Mouse (Mus musculus) hindlimb bud, embryonic 11.5 days (tissue): ENCODE results near the gene 1700018B08Rik.
A peak's percentile ranks its signal among the peaks of the same experiment; 100 is the strongest.

Experiments
- DNase-seq: peaks from one replicate; pipeline ENCODE4 v3.0.0-alpha.2; 2012; ENCODE audit warnings: low read depth, low spot score; ENCODE audit errors: extremely low spot score

1700018B08Rik gene

GRCm38 (mm10) chr8:121563701-121564100 lies 19.6 kb upstream of the 1700018B08Rik start:
- DNase-seq: no peak

DNA sequence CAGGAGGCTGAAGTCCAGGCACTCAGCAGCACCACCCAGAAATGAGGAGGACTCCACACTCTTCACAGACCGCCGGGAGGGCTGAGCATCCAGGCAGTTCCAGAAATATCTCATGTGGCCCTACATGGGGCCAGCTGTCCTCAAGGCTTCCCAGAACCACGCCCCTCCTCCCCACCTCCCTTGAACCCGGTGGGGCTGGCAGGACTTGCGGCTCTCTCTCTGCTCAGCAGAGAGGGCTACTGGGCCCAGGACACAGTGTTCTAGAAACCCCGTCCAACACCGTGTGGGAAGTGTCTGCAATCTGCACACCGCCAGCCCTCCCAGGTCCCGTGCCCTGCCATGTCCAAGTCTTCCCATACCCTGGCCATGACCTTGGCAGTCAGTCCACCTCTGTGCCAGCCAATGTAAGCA lies 18.8 kb upstream of the 1700018B08Rik start:
- DNase-seq: no peak

- no peak for DNase-seq
Measured at GRCm38 (mm10) chr8:121561636-121562345, 17.7 kb upstream of the 1700018B08Rik start.

DNA sequence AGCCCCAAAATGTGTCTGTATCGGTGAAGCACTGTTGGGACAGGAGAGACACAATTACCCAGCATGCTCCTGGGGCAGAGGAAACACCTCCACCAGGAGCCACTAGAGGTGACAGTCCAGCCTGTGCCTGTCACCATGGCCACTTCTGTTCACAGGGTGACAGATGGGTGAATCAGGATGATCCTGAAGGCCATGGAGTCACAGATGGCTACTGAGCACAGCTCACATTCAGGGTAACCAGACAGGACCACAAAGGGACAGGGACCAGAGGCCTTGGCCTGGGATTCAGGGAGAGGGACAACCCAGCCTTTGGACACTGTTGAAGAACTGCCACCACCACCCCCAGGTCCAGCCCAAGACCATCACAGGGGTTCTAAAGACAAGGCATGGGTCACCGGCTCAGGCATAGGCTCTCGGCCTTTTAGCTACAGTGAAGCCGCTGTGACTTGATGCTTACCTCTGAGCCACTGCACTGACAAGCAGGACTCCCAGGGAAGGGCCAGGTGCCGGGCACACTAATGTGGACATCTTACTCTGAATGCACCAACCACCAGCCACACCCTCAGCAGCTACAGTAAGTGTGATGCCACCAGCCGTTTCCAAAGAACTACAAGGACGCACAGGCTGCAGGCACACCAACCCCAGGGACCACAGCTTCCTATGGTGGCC lies 16.4 kb upstream of the 1700018B08Rik start:
- no peak for DNase-seq

GRCm38 (mm10) chr8:121559801-121560200 lies 15.7 kb upstream of the 1700018B08Rik start:
- DNase-seq: no peak

GRCm38 (mm10) chr8:121558538-121558937 lies 14.4 kb upstream of the 1700018B08Rik start:
- no peak for DNase-seq

DNA sequence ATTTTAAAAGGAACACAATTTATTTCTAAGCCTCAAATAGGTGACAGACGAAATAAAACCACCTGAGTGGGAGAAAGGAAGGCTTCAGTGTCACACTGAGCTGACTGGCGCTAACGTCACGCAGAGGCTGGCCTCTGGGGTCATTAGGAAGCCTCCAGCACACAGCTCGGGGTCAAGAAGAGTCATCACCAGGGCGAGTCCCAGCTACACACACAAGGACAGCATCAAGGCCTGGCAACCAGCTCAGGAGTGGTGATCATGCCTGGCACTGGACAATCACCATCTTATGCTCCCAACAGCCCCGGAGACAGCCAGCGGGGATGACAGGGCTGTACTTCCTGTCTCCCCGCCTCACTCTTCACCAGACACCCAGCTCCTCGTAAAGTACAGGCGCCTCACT lies 13.6 kb upstream of the 1700018B08Rik start:
- no peak for DNase-seq

DNA sequence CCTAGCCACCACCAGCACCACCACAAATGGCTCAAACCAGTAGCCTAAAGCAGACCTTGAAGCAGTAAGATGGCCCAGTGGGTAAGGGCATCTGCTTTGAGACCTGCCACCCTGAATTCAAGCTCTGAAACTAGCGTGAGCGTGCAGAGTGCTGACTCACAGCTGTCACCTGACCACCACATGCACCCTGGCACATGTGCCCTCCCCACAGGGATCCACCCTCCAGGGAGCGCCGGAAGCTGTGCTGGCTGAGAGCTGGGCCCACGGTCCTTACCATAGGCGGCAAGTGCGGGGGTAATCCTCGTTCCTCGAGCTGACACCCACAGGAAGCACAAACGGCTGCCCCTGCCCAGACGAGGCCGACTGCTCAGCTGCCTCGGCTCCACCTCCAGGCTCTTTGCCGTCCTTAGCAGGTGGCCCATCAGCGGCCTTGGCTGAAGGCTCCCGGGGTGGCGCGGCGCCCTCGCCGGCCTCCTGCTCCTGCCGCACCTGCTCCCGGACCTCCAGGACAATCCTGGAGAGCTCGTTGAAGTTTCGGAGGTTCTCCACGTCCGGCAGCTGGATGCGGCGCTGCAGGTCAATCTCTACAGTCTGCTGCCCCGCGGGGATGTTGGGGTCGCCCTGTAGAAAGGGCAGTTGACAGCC lies 9.8 kb upstream of the 1700018B08Rik start:
- DNase-seq: no peak

- DNase-seq: no peak
Measured at GRCm38 (mm10) chr8:121552506-121552905, 8.4 kb upstream of the 1700018B08Rik start.

- DNase-seq: no peak
Measured at GRCm38 (mm10) chr8:121551065-121551985, 7.2 kb upstream of the 1700018B08Rik start.

GRCm38 (mm10) chr8:121550056-121550455 lies 5.9 kb upstream of the 1700018B08Rik start:
- DNase-seq: no peak

GRCm38 (mm10) chr8:121547132-121547531 lies 3.0 kb upstream of the 1700018B08Rik start:
- peak; percentile 58 for DNase-seq

- no peak for DNase-seq
Measured at GRCm38 (mm10) chr8:121544936-121545335, 816 bp upstream of the 1700018B08Rik start.

- no peak for DNase-seq
Measured at GRCm38 (mm10) chr8:121542901-121543300, 1.2 kb downstream of the 1700018B08Rik start.

DNA sequence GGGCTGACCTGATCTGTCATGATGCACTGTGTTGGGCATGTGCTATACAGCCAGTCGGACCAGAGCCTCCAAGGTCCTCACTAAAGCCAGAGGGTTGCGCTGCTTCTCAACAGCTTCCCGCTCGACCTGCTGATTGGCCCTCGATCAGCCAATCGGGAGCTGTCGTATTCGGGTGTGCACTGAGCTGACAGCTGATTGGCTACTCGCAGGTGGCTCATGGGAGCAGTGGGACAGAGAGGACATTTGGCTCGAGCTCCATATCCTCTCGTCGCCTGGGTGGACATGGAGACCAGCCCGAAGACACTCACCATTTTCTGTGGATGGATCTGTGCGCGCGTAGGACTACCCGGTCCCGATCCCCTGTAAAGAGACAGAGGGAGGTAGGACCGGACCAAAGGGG lies 2.3 kb downstream of the 1700018B08Rik start:
- no peak for DNase-seq

DNA sequence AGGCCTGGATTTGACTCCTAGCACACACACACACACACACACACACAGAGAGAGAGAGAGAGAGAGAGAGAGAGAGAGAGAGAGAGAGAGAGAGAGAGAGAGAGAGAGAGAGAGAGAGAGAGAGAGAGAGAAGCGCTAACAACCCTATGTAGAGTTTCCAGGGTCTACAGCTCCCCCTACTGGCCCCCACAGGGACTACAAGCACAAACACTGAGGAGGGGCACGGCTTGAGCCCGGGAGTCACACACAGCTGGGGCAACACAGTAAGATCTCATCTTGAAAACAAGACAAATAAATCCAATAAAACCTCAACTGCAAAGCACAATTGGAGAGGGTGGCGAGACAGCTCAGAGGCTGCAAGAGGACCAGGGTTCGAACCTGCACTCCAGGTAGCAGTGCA lies 11.7 kb downstream of the 1700018B08Rik start:
- DNase-seq: no peak

DNA sequence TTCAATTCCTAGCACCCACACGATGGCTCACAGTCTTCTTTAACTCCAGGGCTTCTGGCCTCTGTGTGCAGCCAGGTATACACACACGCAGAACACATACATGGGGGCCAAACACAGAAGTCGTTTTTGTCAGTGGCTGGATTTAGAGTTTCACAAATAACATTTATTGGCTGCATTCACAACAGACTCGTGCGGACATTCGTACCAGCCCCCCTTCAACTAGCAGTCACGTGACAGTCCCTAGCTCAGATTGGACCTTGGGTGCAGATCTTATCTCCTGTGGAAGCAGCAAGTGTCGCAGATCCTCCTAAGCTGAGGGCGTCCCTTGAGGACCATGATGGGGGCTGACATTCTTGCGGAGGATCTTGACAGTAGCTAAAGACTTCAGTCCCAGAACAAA lies 13.5 kb downstream of the 1700018B08Rik start:
- no peak for DNase-seq

DNA sequence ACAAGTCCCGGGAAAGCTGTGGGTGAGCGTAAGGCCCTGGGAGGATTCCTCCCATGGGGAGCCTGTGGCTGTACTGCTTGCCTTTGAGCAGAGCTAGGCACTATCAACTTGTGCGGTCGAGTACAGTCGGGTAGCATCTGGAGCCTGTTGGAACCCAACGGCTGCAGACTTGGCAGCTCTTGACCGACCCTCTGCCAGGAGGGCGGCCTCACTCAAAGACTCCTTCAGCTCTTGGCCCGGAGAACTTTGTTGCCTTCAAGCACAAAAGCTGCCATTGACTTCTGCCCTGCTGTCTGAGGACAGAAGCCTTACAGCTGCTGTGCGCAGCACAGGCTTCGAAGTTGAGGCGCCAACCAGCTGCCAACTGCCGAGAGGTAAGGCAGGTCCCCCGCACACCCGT lies 15.3 kb downstream of the 1700018B08Rik start:
- no peak for DNase-seq

- no peak for DNase-seq
Measured at GRCm38 (mm10) chr8:121527751-121528150, 16.4 kb downstream of the 1700018B08Rik start.

DNA sequence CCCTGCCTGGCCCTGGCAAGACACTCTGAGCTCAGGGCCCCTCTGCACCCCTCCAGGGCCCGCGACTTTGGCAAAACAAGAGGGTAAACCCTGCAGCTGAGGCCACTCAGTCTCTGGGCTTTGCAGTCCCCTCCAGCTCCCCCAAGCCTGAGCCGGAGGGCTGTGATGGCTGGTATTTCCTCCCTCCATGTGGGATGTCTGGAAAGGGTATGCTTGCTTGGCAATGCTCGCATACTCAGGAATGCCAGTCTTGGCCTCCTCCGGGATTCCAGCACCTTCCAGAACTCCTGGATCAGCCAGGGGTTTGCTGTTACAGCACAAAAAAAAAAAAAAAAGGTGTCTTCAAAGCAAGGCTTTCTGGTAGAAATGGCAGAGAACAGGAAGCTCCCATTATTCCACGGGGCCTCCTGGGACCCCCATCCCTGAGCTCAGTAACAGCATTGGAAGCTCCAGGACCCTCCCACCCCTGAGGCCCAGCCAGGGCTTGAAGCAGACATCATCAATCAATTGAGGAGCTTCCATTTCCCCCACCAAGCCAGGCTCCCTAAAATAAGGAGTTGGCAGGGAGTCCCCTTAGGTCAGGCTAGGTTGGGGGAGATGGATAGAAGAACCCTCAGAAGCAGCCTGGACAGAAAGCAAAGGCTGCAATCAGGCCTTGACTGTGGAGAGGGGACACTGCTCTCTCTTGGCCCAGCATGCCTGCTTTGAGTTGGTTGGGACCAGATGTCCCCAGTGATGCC lies 17.1 kb downstream of the 1700018B08Rik start:
- DNase-seq: no peak
